Mouse (Mus musculus) ES-Bruce4 (cell line): ENCODE measurements around the gene Cd2bp2. TPM values are rescaled to one million over a fixed set of nuclear protein-coding genes. Genes with fewer than 3 reads are reported as not detected.
A peak's percentile ranks its signal among the peaks of the same experiment; 100 is the strongest.

ENCODE experiments used
- H3K27ac ChIP-seq: 2 replicates; pipeline ENCODE4 v1.5.1; 2012; ENCODE audit warnings: low read length, inconsistent platforms; ENCODE audit not compliant: insufficient read depth
- H3K27me3 ChIP-seq: 2 replicates; pipeline ENCODE4 v1.6.1; 2012; ENCODE audit warnings: mild to moderate bottlenecking, low read length, inconsistent platforms; ENCODE audit not compliant: control insufficient read depth, poor library complexity, insufficient read depth, severe bottlenecking
- H3K36me3 ChIP-seq: 2 replicates; pipeline ENCODE4 v1.6.1; 2012; ENCODE audit warnings: inconsistent platforms, mild to moderate bottlenecking, low read length, moderate library complexity; ENCODE audit not compliant: control insufficient read depth, poor library complexity, insufficient read depth, severe bottlenecking
- H3K4me1 ChIP-seq: one replicate; pipeline ENCODE4 v1.8.1; 2011; ENCODE audit warnings: low read length; ENCODE audit not compliant: control insufficient read depth, insufficient read depth
- H3K4me3 ChIP-seq: 2 replicates; pipeline ENCODE4 v1.5.1; 2011; ENCODE audit warnings: low read depth, mild to moderate bottlenecking, low read length
- H3K9ac ChIP-seq: 2 replicates; pipeline ENCODE4 v1.6.1; 2012; ENCODE audit warnings: low read depth, mild to moderate bottlenecking, inconsistent platforms; ENCODE audit not compliant: poor library complexity, severe bottlenecking
- H3K9me3 ChIP-seq: replicated peaks from 2 replicates; pipeline ENCODE4 v1.6.1; 2012; ENCODE audit warnings: mild to moderate bottlenecking, low read length, inconsistent platforms; ENCODE audit not compliant: control insufficient read depth, poor library complexity, insufficient read depth, severe bottlenecking
- CTCF ChIP-seq: IDR thresholded peaks from one replicate; pipeline ENCODE4 v1.8.1; 2011; ENCODE audit warnings: low read depth, low read length
- EP300 ChIP-seq: IDR thresholded peaks from 2 replicates; pipeline ENCODE4 v1.6.1; 2011; ENCODE audit warnings: low read depth, low read length; ENCODE audit not compliant: insufficient read depth
- POLR2A ChIP-seq: IDR thresholded peaks from one replicate; pipeline ENCODE4 v1.8.1; 2011; ENCODE audit warnings: low read length; ENCODE audit not compliant: insufficient read depth
- polyA plus RNA-seq: library from polyadenylated mRNA; stranded (reverse); fragments of >200 nt; gene quantifications from 2 replicates; pipeline ENCODE4 v1.2.4, GENCODE M21; 2011; ENCODE audit warnings: low read depth; ENCODE audit not compliant: missing spikeins, insufficient read depth, insufficient read length

Cd2bp2 gene
- polyA plus RNA-seq, 1 experiment = 120 TPM

DNA sequence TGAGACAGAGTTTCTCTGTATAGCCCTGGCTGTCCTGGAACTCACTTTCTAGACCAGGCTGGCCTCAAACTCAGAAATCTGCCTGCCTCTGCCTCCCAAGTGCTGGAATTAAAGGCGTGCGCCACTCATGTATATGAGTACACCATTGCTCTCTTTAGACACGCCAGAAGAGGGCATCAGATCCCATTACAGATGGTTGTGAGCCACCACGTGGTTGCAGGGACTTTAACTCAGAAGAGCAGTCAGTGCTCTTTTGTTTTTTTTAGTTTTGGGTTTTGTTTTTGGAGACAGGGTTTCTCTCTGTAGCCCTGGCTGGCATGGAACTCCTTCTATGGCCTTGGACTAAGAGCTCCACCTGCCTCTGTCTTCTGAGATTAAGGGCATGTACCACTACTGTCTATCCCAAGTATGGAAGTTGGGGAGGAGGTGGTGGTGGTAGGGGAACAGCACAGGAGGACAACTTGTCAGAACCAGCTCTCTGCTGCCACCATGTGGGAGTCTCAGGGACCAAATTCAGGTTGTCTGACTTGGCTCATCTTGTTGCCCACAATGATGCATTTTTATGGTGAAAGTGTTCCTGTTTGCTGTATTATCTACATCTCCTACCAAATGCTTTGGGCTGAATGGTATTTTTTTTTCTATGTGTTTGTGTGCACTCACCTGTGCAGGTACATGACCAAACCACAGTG, 32.9 kb upstream of the Cd2bp2 start:
- H3K4me1 ChIP-seq = peaks cover 7% of the 10 kb centered on the region
- TF ChIP-seq EP300 (no peak), CTCF (peak; percentile 89)
- H3K36me3 ChIP-seq = peaks cover 8% of the 10 kb centered on the region
- H3K27me3 ChIP-seq = no peaks in the 10 kb centered on the region
- peak overlapping the region; percentile 88 for H3K27ac ChIP-seq
- no peaks in the 10 kb centered on the region for H3K9me3 ChIP-seq
- 0 out of 2 replicates have a peak overlapping the region, but pooled peaks have one; percentile 95 for H3K9ac ChIP-seq
- H3K4me3 ChIP-seq = no peak overlapping the region

DNA sequence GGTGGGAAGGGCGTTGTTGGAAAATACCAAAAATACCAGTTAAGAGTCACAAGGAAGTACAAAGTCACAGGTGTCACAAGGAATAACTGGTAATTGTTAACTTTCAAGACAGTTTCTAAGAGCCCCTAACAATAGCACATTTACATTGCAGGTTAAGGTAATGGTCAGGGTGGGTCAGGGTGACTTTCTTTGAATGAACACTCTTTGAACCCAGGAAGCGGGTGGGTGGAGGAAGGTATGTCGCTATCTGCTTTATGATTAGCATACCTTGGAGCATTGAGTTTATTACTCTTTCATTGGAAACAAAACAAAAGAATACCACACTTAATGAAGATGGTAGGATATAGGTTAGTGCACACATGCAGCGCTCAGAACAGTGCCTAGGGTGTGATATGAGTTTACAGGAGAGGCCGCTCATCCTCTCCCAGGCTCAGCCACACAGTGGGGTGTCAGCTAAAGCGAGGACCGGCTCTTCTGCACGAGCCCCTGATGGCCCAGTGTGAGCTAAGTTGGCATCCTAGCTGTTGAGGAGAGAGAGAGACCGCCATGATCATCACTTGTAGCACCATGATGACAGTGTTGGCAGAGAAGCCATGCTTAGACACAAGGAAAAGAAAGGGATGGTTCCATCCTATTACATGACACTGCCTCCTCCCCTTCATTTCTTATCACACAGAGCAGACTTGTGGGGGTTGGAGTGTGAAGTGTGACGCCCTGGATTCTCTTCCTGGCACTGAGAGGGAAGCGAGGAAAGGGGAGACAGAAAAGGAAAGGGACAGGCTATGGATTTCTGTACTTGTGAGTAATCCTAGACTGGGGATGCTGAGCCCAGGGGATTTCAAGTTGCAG, 29.5 kb upstream of the Cd2bp2 start:
- no peaks in the 10 kb centered on the region for H3K9me3 ChIP-seq
- peak overlapping the region; percentile 35 for H3K9ac ChIP-seq
- H3K4me1 ChIP-seq = peaks cover 7% of the 10 kb centered on the region
- 0 out of 2 replicates have a peak, but pooled peaks cover 2% of the 10 kb centered on the region for H3K36me3 ChIP-seq
- H3K27ac ChIP-seq = peak overlapping the region; percentile 99
- peak; percentile 96 for TF ChIP-seq EP300
- TF ChIP-seq POLR2A = no peak
- TF ChIP-seq CTCF = no peak
- H3K27me3 ChIP-seq = no peaks in the 10 kb centered on the region
- H3K4me3 ChIP-seq = peak overlapping the region; percentile 1; the same call in 1 of the 2 replicates

DNA sequence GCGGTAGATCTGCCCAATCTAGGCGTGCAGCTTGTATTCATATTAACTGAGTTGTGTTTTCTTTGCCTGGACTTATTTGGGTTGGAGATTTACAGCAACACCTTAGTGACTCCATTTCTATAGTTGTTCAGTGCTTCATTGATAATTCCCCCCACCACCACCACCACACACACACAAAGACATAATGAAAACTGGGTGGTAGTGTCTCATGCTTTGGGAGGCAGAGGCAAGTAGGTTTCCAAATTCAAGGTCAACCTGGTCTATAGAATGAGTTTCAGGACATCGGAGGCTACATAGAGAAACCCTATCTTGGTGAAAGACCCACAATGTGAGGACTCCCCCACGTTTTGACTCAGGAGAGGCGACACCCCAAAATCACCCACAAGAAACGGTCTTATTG, 28.8 kb upstream of the Cd2bp2 start:
- Histone ChIP-seq H3K27me3 (no peaks in the 10 kb centered on the region), H3K4me1 (peaks cover 7% of the 10 kb centered on the region), H3K4me3 (peak overlapping the region; percentile 18; the same call in 1 of the 2 replicates), H3K36me3 (0 out of 2 replicates have a peak, but pooled peaks cover 2% of the 10 kb centered on the region), H3K9ac (peak overlapping the region; percentile 52), H3K9me3 (no peaks in the 10 kb centered on the region), H3K27ac (peak overlapping the region; percentile 99)
- no peak for TF ChIP-seq CTCF

DNA sequence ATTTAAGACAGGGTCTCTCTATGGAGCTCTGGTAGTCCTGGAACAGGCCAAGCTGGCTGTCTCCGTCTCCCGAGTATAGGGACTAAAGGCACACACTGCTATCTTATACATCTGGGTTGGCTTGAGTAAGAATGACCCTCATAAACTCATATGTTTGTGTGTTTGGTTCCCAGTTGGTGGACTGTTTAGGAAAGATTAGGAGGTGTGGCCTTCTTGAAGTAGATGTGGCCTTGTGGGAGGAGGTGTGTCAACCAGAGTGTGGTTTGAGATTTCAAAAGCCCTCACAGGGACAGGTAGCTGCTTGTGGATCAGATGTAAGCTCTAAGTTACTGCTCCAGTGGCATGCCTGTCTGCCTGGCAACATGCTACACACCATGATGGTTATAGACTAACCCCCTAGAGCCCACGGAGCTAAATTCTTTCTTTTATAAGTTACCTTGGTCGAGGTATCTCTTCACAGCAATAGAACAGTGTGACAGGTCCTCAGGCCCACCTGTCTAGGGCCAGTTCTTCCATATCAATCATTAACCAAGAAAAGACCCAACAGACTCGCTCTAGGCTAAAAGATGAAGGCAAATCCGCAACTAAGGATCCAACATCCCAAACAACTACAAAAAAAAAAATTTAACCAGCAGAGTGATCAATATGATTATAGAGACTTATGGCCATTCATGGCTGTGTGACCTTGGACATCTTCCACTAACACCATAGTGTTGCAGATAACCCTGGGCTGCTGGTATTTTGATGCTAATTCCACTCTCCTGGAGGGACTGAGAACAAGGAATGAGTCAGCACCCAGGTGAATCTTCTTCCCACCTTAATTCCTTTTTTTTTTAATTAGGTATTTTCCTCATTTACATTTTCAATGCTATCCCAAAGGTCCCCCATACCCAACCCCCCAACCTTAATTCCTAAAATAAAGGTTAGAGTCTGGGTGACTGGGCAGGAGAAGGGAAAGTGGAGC, 27.9 kb upstream of the Cd2bp2 start:
- peak overlapping the region; percentile 52 for H3K9ac ChIP-seq
- no peaks in the 10 kb centered on the region for H3K9me3 ChIP-seq
- H3K4me1 ChIP-seq = peaks cover 7% of the 10 kb centered on the region
- peak overlapping the region; percentile 12; the same call in 1 of the 2 replicates for H3K4me3 ChIP-seq
- H3K36me3 ChIP-seq = no peaks in the 10 kb centered on the region
- H3K27ac ChIP-seq = peak overlapping the region; percentile 99
- H3K27me3 ChIP-seq = no peaks in the 10 kb centered on the region
- TF ChIP-seq CTCF (no peak), POLR2A (no peak), EP300 (peak; percentile 70; the same call in 1 of the 2 replicates)

DNA sequence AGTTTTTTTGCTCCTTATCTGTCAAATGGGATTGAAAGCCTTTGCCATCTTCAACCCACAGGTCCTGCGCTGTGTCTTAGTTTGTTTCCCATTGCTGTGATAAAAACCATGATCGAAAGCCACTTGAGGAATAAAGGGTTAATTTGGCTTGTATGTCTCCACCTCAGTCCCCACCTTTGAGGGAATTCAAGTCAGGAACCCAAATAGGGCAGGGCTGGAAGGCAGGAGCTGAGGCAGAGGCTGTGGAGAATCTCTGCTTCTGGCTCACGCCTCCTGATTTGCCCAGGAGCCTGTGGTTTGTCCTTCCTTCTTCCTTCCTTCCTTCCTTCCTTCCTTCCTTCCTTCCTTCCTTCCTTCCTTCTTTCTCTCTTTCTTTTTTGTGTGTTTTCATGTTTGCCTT, 27.3 kb upstream of the Cd2bp2 start:
- TF ChIP-seq CTCF (no peak), EP300 (0 out of 2 replicates have a peak, but pooled peaks have one; percentile 37), POLR2A (no peak)
- Histone ChIP-seq H3K27ac (peak overlapping the region; percentile 99), H3K9ac (peak overlapping the region; percentile 46), H3K9me3 (no peaks in the 10 kb centered on the region), H3K27me3 (no peaks in the 10 kb centered on the region), H3K36me3 (no peaks in the 10 kb centered on the region), H3K4me1 (peaks cover 7% of the 10 kb centered on the region), H3K4me3 (no peak overlapping the region)
